10 mouse cellular contexts compared by ENCODE assay signal in the genomic region with DNA sequence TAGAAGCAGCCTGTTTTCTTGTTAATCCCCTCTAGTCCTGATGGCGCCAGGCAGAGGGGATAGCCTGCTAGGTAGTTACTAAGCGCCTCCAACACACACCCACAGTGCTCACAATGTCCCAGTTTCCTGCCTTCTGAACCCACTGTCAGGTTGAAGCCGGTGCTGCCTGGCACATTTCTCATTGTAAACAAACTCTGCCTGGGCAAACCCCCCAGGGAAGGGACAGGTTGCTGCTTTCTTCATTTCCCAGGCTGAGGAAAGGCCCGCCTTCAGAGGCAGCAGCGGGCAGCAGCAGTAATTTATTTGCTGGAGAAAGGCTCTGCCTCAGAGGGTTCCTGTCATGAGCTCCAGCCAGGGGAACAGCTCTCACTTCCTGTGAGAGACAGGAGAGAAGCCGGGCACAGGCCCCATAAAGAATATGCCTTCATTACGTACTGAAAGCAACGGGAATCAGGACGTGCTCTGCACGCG.
DNase-seq lines count a peak whose midpoint lies in the region; ATAC-seq and TF ChIP-seq lines count a peak whose summit lies in the region.
"Had no signal": no experiment of that assay in that cellular context is flagged by ENCODE, and none has a peak within 500 bp of the region (broad histone marks: within the 10 kb centered on the region; RNA-seq: fewer than 3 reads in every experiment).

No protein-coding gene starts in this region.

- no peaks in the 10 kb centered on the region for H3K9me3 ChIP-seq in kidney, postnatal 0 days (replicated peaks; ENCODE audit: low read length)
- H3K9me3 ChIP-seq in forebrain, embryonic 16.5 days (ENCODE audit: control insufficient read depth, low read length): no peaks in the 10 kb centered on the region
- no peaks in the 10 kb centered on the region for H3K9me3 ChIP-seq in limb, embryonic 14.5 days (ENCODE audit: control insufficient read depth, low read length)
- H3K9me3 ChIP-seq: heart, embryonic 15.5 days had no signal

- no peaks in the 10 kb centered on the region; the same call in 1 of the 2 replicates for H3K4me1 ChIP-seq in kidney, postnatal 0 days (replicated peaks; ENCODE audit: insufficient read depth, low read length)
- H3K4me1 ChIP-seq in kidney, adult 2 months (ENCODE audit: control insufficient read depth, insufficient read depth, low read length): no peaks in the 10 kb centered on the region
- H3K4me1 ChIP-seq in cerebellum, adult 2 months (ENCODE audit: control insufficient read depth, insufficient read depth, low read length): peaks cover 7% of the 10 kb centered on the region
- H3K4me1 ChIP-seq in forebrain, embryonic 16.5 days (replicated peaks; ENCODE audit: control insufficient read depth, insufficient read depth, low read length): peaks cover 9% of the 10 kb centered on the region
- H3K4me1 ChIP-seq in limb, embryonic 14.5 days (ENCODE audit: control insufficient read depth, insufficient read depth, low read length): peaks cover 6% of the 10 kb centered on the region; the same call in 1 of the 2 replicates
- H3K4me1 ChIP-seq: heart, embryonic 15.5 days had no signal

- H3K27ac ChIP-seq in kidney, postnatal 0 days: no peak overlapping the region
- no peak overlapping the region for H3K27ac ChIP-seq in kidney, adult 2 months (ENCODE audit: insufficient read depth, low read depth, low read length)
- peak overlapping the region; percentile 11; the same call in 1 of the 2 replicates for H3K27ac ChIP-seq in cerebellum, adult 2 months (ENCODE audit: insufficient read depth, low read length)
- H3K27ac ChIP-seq in forebrain, embryonic 16.5 days (ENCODE audit: low read length): peak overlapping the region; percentile 43
- H3K27ac ChIP-seq in limb, embryonic 14.5 days (replicated peaks; ENCODE audit: low read depth, low read length): no peak overlapping the region
- H3K27ac ChIP-seq: heart, embryonic 15.5 days had no signal

- no peak overlapping the region for H3K4me3 ChIP-seq in kidney, postnatal 0 days (replicated peaks; ENCODE audit: low read depth, low read length)
- no peak overlapping the region for H3K4me3 ChIP-seq in kidney, adult 2 months (ENCODE audit: insufficient read depth, low read depth, low read length)
- no peak overlapping the region for H3K4me3 ChIP-seq in cerebellum, adult 2 months (replicated peaks; ENCODE audit: insufficient read depth, low read depth, low read length)
- no peak overlapping the region for H3K4me3 ChIP-seq in forebrain, embryonic 16.5 days (replicated peaks; ENCODE audit: low read length)
- H3K4me3 ChIP-seq in limb, embryonic 14.5 days (replicated peaks; ENCODE audit: low read length): no peak overlapping the region
- H3K4me3 ChIP-seq: heart, embryonic 15.5 days had no signal

- WGBS in kidney, postnatal 0 days: 36% methylated on average over 11 of the region's 11 CpGs
- WGBS in kidney, adult 2 months: 55% methylated on average over 11 of the region's 11 CpGs
- WGBS in cerebellum, adult 2 months: 49% methylated on average over 11 of the region's 11 CpGs
- WGBS in forebrain, embryonic 16.5 days: 36% methylated on average over 11 of the region's 11 CpGs
- 18% methylated on average over 11 of the region's 11 CpGs for WGBS in limb, embryonic 14.5 days

- peak; percentile 34 for DNase-seq in kidney, postnatal 0 days (ENCODE audit: low spot score)
- no peak for DNase-seq in kidney, adult 2 months
- peak; percentile 27 to 29 for DNase-seq in cerebellum, adult 2 months
- peak; percentile 8 for DNase-seq in limb, embryonic 14.5 days (ENCODE audit: low spot score)
- DNase-seq in heart, postnatal 36 days: no peak
- DNase-seq in yolk sac, embryonic 10.5 days (ENCODE audit: low spot score): no peak
- DNase-seq: liver had no signal

- H3K4me2 ChIP-seq in kidney, postnatal 0 days (ENCODE audit: low read length): no peak overlapping the region
- H3K4me2 ChIP-seq in forebrain, embryonic 16.5 days (ENCODE audit: low read length): no peak overlapping the region
- H3K4me2 ChIP-seq in limb, embryonic 14.5 days (replicated peaks; ENCODE audit: low read depth, low read length, severe bottlenecking): no peak overlapping the region
- H3K4me2 ChIP-seq: heart, embryonic 15.5 days had no signal

- ATAC-seq in kidney, postnatal 0 days (replicated peaks; ENCODE audit: low FRiP score, low read depth): no peak
- peak; percentile 55 for ATAC-seq in forebrain, embryonic 16.5 days
- ATAC-seq in limb, embryonic 14.5 days (ENCODE audit: low FRiP score, low read depth): no peak
- no peak for ATAC-seq in megakaryocyte progenitor cell, adult 5-6 weeks (replicated peaks; ENCODE audit: poor library complexity)

- H3K36me3 ChIP-seq in kidney, postnatal 0 days (ENCODE audit: insufficient read depth, low read length): no peaks in the 10 kb centered on the region
- no peaks in the 10 kb centered on the region for H3K36me3 ChIP-seq in kidney, adult 2 months (ENCODE audit: control insufficient read depth, insufficient read depth, low read length)
- H3K36me3 ChIP-seq in forebrain, embryonic 16.5 days (ENCODE audit: control insufficient read depth, insufficient read depth): no peaks in the 10 kb centered on the region
- H3K36me3 ChIP-seq in limb, embryonic 14.5 days (ENCODE audit: control insufficient read depth, insufficient read depth, low read length): no peaks in the 10 kb centered on the region
- H3K36me3 ChIP-seq: heart, embryonic 15.5 days had no signal

- H3K27me3 ChIP-seq in kidney, postnatal 0 days (ENCODE audit: insufficient read depth, low read length): no peaks in the 10 kb centered on the region
- no peaks in the 10 kb centered on the region for H3K27me3 ChIP-seq in kidney, adult 2 months (replicated peaks; ENCODE audit: control insufficient read depth, insufficient read depth, low read length)
- no peaks in the 10 kb centered on the region for H3K27me3 ChIP-seq in cerebellum, adult 2 months (ENCODE audit: control insufficient read depth, insufficient read depth, low read length)
- H3K27me3 ChIP-seq in forebrain, embryonic 16.5 days (replicated peaks; ENCODE audit: control insufficient read depth, insufficient read depth, low read length): no peaks in the 10 kb centered on the region
- H3K27me3 ChIP-seq in limb, embryonic 14.5 days (ENCODE audit: control insufficient read depth, insufficient read depth, low read length): no peaks in the 10 kb centered on the region
- H3K27me3 ChIP-seq: heart, embryonic 15.5 days had no signal

- H3K9ac ChIP-seq in kidney, postnatal 0 days (ENCODE audit: low read depth, low read length): no peak overlapping the region
- peak overlapping the region; percentile 32 for H3K9ac ChIP-seq in forebrain, embryonic 16.5 days (replicated peaks; ENCODE audit: low read depth, low read length)
- H3K9ac ChIP-seq in limb, embryonic 14.5 days (ENCODE audit: low read depth, low read length, severe bottlenecking): no peak overlapping the region
- H3K9ac ChIP-seq: heart, embryonic 15.5 days had no signal

- TF ChIP-seq POLR2A in kidney, adult 2 months (IDR thresholded peaks at IDR 0.05; ENCODE audit: low read depth, low read length): no peak
- no peak for TF ChIP-seq POLR2A in cerebellum, adult 2 months (IDR thresholded peaks at IDR 0.05; ENCODE audit: borderline replicate concordance, insufficient read depth, low read length)
- no peak for TF ChIP-seq POLR2A in limb, embryonic 14.5 days (IDR thresholded peaks at IDR 0.05; ENCODE audit: borderline replicate concordance, extremely low read depth, insufficient read depth, insufficient read length)

- intact Hi-C loops in heart, postnatal 36 days (cut with DNase I): no loop called here

- no peak for TF ChIP-seq CTCF in kidney, postnatal 0 days (IDR thresholded peaks at IDR 0.05; ENCODE audit: low read depth)
- TF ChIP-seq CTCF in kidney, adult 2 months (conservative IDR thresholded peaks at IDR 0.05; ENCODE audit: insufficient read depth, insufficient read length, low read depth, low read length): no peak
- TF ChIP-seq CTCF in cerebellum, adult 2 months (IDR thresholded peaks at IDR 0.05; ENCODE audit: borderline replicate concordance, insufficient read depth, low read depth, low read length): no peak

Comparison
In these comparisons a context has a peak if more than half of its experiments do, and no peak if none do; other contexts are left out.
1. DNase-seq: peak in kidney, postnatal 0 days (single experiment), cerebellum, adult 2 months (2 of 2) and limb, embryonic 14.5 days (single experiment); none in kidney, adult 2 months (single experiment), heart, postnatal 36 days (0 of 2) and yolk sac, embryonic 10.5 days (single experiment).
2. H3K27ac ChIP-seq: peak in cerebellum, adult 2 months (single experiment) and forebrain, embryonic 16.5 days (single experiment); none in kidney, postnatal 0 days (single experiment), kidney, adult 2 months (single experiment) and limb, embryonic 14.5 days (single experiment).